Mouse (Mus musculus): Measurements from ENCODE around the gene Clec2e.

- TF ChIP-seq CTCF (IDR thresholded peaks at IDR 0.05; ENCODE audit: insufficient read depth, low read depth, low read length): no peak
- no peak for TF ChIP-seq POLR2A (IDR thresholded peaks at IDR 0.05; ENCODE audit: insufficient read depth, low read depth, low read length)
Observed at GRCm38 (mm10) chr6:129065857-129066256, 34.9 kb downstream of the Clec2e start.

All from olfactory bulb, adult 2 months (tissue).